Mouse (Mus musculus) thymus, adult 2 months (tissue): Measurements from ENCODE around the gene Fads3. TPM values are rescaled to one million over a fixed set of nuclear protein-coding genes. Genes with fewer than 3 reads are reported as not detected.

Source experiments
- DNase-seq: peaks from one replicate; pipeline ENCODE4 v3.0.0; 2021
- H3K27ac ChIP-seq: fragments of 200-500 bp; 2 replicates; pipeline ENCODE4 v1.5.1; 2012; ENCODE audit warnings: low read length, control low read depth; ENCODE audit not compliant: control insufficient read depth, insufficient read depth
- H3K27me3 ChIP-seq: fragments of 200-500 bp; 2 replicates; pipeline ENCODE4 v1.6.1; 2012; ENCODE audit warnings: mild to moderate bottlenecking, low read length, moderate library complexity, mixed read lengths; ENCODE audit not compliant: control insufficient read depth, insufficient read depth
- H3K36me3 ChIP-seq: fragments of 200-500 bp; 2 replicates; pipeline ENCODE4 v1.6.1; 2012; ENCODE audit warnings: mild to moderate bottlenecking, low read length, moderate library complexity; ENCODE audit not compliant: control insufficient read depth, insufficient read depth
- H3K4me1 ChIP-seq: fragments of 200-500 bp; replicated peaks from 2 replicates; pipeline ENCODE4 v1.6.1; 2012; ENCODE audit warnings: low read length; ENCODE audit not compliant: control insufficient read depth, insufficient read depth
- H3K4me3 ChIP-seq: fragments of 200-500 bp; 2 replicates; pipeline ENCODE4 v1.5.1; 2012; ENCODE audit warnings: mild to moderate bottlenecking, low read length, control low read depth, moderate library complexity; ENCODE audit not compliant: control insufficient read depth, insufficient read depth
- CTCF ChIP-seq: fragments of 200-500 bp; IDR thresholded peaks from 2 replicates; pipeline ENCODE4 v1.5.1; 2012; ENCODE audit warnings: mild to moderate bottlenecking, control low read depth, low read length, moderate library complexity, borderline replicate concordance; ENCODE audit not compliant: control insufficient read depth, poor library complexity, insufficient read depth; ENCODE audit errors: extremely low read depth
- POLR2A ChIP-seq: fragments of 200-500 bp; IDR thresholded peaks from 2 replicates; pipeline ENCODE4 v1.6.1; 2012; ENCODE audit warnings: mild to moderate bottlenecking, low read length, control low read depth, moderate library complexity; ENCODE audit not compliant: control insufficient read depth, poor library complexity, insufficient read depth; ENCODE audit errors: extremely low read depth
- WGBS: fragments of 180-500 bp; shearing (Covaris S2); methylation state at CpG from one replicate; pipeline ENCODE4 v1.1.7; 2018; 5-methylcytosine and 5-hydroxymethylcytosine counted together
- polyA plus RNA-seq: library from polyadenylated mRNA; depleted of rRNA; stranded (reverse); fragments of >200 nt; gene quantifications from 2 replicates; pipeline ENCODE4 v1.2.3, GENCODE M21; 2012; rRNA removed

Fads3 gene
- 13.6 and 19.9 TPM in 2 replicates for polyA plus RNA-seq

GRCm38 (mm10) chr19:10041388-10042148, at the start of gene Fads3:
Fads3 (plus strand) TSS chr19:10041569.
- TF ChIP-seq CTCF (peak; percentile 48; the same call in 1 of the 2 replicates), POLR2A (no peak)
- WGBS = 2% methylated on average over 61 of the region's 69 CpGs
- Histone ChIP-seq H3K27me3 (no peaks in the 10 kb centered on the region; the same call in 1 of the 2 replicates), H3K4me3 (peak within 1 kb of the TSS; percentile 41), H3K27ac (no peak within 1 kb of the TSS), H3K4me1 (peaks cover 9% of the 10 kb centered on the region; the same call in 1 of the 2 replicates), H3K36me3 (no peaks in the 10 kb centered on the region)
- peak; percentile 50 for DNase-seq

GRCm38 (mm10) chr19:9992011-9992958, 49.1 kb upstream of the Fads3 start:
- DNase-seq = no peak
- H3K27me3 ChIP-seq = no peaks in the 10 kb centered on the region
- no peak overlapping the region for H3K4me3 ChIP-seq
- peaks cover 10% of the 10 kb centered on the region for H3K4me1 ChIP-seq
- H3K36me3 ChIP-seq = no peaks in the 10 kb centered on the region
- no peak for TF ChIP-seq CTCF
- no peak for TF ChIP-seq POLR2A
- H3K27ac ChIP-seq = no peak overlapping the region
- 66% methylated on average over 26 of the region's 26 CpGs for WGBS

GRCm38 (mm10) chr19:9993036-9993656, 48.2 kb upstream of the Fads3 start:
- no peaks in the 10 kb centered on the region for H3K27me3 ChIP-seq
- 14% methylated on average over 17 of the region's 17 CpGs for WGBS
- H3K27ac ChIP-seq = no peak overlapping the region
- peaks cover 7% of the 10 kb centered on the region for H3K4me1 ChIP-seq
- no peaks in the 10 kb centered on the region for H3K36me3 ChIP-seq
- TF ChIP-seq POLR2A (no peak), CTCF (peak; percentile 87)
- no peak overlapping the region for H3K4me3 ChIP-seq
- peak; percentile 85 for DNase-seq

- Histone ChIP-seq H3K27me3 (no peaks in the 10 kb centered on the region), H3K27ac (no peak overlapping the region), H3K4me1 (peaks cover 7% of the 10 kb centered on the region), H3K4me3 (no peak overlapping the region), H3K36me3 (no peaks in the 10 kb centered on the region)
- 89% methylated on average over 12 of the region's 12 CpGs for WGBS
- no peak for TF ChIP-seq CTCF
- DNase-seq = no peak
Observed at GRCm38 (mm10) chr19:9997204-9998062, 43.9 kb upstream of the Fads3 start.

- DNase-seq = no peak
- Histone ChIP-seq H3K4me3 (no peak overlapping the region), H3K27me3 (no peaks in the 10 kb centered on the region), H3K27ac (no peak overlapping the region), H3K4me1 (peaks cover 3% of the 10 kb centered on the region; the same call in 1 of the 2 replicates), H3K36me3 (no peaks in the 10 kb centered on the region)
- WGBS = 83% methylated on average over 2 of the region's 2 CpGs
- TF ChIP-seq CTCF (no peak), POLR2A (no peak)
Observed at GRCm38 (mm10) chr19:9998063-9998416, 43.3 kb upstream of the Fads3 start.
